Mouse (Mus musculus) midbrain, embryonic 15.5 days (tissue): Measurements from ENCODE around the gene Ache. TPM values are rescaled to one million over a fixed set of nuclear protein-coding genes. Genes with fewer than 3 reads are reported as not detected.
A peak's percentile ranks its signal among the peaks of the same experiment; 100 is the strongest.

ENCODE experiments used
- ATAC-seq: fragments of 200-750 bp; cut with Nextera tagmentation; replicated peaks from 2 replicates; pipeline ENCODE4 v1.8.0; 2017; ENCODE audit warnings: moderate TSS enrichment
- H3K27ac ChIP-seq: fragments of 300-500 bp; sonication (generic); 2 replicates; pipeline ENCODE4 v1.5.1; 2015; ENCODE audit warnings: mild to moderate bottlenecking, inconsistent platforms
- H3K27me3 ChIP-seq: fragments of 300-500 bp; sonication (generic); replicated peaks from 2 replicates; pipeline ENCODE4 v1.6.1; 2015; ENCODE audit warnings: inconsistent platforms
- H3K36me3 ChIP-seq: fragments of 300-500 bp; sonication (generic); replicated peaks from 2 replicates; pipeline ENCODE4 v1.6.1; 2015; ENCODE audit warnings: inconsistent platforms
- H3K4me1 ChIP-seq: fragments of 300-500 bp; sonication (generic); 2 replicates; pipeline ENCODE4 v1.6.1; 2015; ENCODE audit warnings: inconsistent platforms
- H3K4me2 ChIP-seq: fragments of 300-500 bp; sonication (generic); 2 replicates; pipeline ENCODE4 v1.6.1; 2015; ENCODE audit warnings: inconsistent platforms, mild to moderate bottlenecking, moderate library complexity
- H3K4me3 ChIP-seq: fragments of 300-500 bp; sonication (generic); 2 replicates; pipeline ENCODE4 v1.5.1; 2015; ENCODE audit warnings: mild to moderate bottlenecking, inconsistent platforms
- H3K9ac ChIP-seq: fragments of 300-500 bp; sonication (generic); 2 replicates; pipeline ENCODE4 v1.6.1; 2015; ENCODE audit warnings: mild to moderate bottlenecking, inconsistent platforms
- H3K9me3 ChIP-seq: fragments of 300-500 bp; sonication (generic); 2 replicates; pipeline ENCODE4 v1.6.1; 2016; ENCODE audit warnings: inconsistent platforms
- WGBS: fragments of 180-500 bp; shearing (Covaris S2); methylation state at CpG from one replicate; pipeline ENCODE4 v1.1.7; 2015; ENCODE audit warnings: mixed read lengths; 5-methylcytosine and 5-hydroxymethylcytosine counted together
- polyA plus RNA-seq: library from polyadenylated mRNA; unstranded; fragments of >200 nt; fragmentation: Nextera tagmentation; extraction: Ambion mirVana; gene quantifications from 2 replicates; pipeline ENCODE4 v1.2.1, GENCODE M21; 2015

The Ache gene
- polyA plus RNA-seq, 1 experiment from 2014 or later, result 39.8 TPM

GRCm38 (mm10) chr5:137288999-137289470 is 1.7 kb downstream of the Ache start:
- Histone ChIP-seq H3K36me3 (no peaks in the 10 kb centered on the region), H3K27me3 (peaks cover 30% of the 10 kb centered on the region), H3K4me2 (peak overlapping the region; percentile 96), H3K27ac (no peak overlapping the region), H3K9me3 (no peaks in the 10 kb centered on the region), H3K9ac (peak overlapping the region; percentile 33), H3K4me1 (peaks cover 51% of the 10 kb centered on the region), H3K4me3 (peak overlapping the region; percentile 46)
- 2% methylated on average over 25 of the region's 25 CpGs for WGBS
- no peak for ATAC-seq

DNA sequence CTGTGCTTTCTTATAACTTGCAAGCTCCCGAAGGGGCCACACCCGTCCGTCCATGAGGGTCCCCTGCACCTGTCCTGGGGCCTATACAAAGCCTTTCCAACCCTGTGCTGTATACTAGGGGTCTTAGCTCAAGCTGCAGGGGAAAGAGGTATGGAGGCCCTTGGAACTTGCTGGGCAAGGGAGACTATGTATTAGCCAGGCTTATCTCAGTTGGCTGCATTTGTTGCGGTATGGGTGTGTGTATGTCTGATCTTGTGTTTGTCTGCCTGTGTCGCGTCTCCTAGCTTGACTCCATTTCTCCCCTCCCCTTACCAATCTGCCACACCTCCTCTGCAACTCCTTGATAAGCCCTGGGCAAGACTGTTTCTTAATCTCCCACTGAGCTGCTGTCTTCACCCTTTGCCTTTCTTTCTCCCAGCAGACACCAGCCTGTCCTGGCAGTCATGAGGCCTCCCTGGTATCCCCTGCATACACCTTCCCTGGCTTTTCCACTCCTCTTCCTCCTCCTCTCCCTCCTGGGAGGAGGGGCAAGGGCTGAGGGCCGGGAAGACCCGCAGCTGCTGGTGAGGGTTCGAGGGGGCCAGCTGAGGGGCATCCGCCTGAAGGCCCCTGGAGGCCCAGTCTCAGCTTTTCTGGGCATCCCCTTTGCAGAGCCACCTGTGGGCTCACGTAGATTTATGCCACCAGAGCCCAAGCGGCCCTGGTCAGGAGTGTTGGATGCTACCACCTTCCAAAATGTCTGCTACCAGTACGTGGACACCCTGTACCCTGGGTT is 2.5 kb downstream of the Ache start:
- H3K27me3 ChIP-seq, result peaks cover 30% of the 10 kb centered on the region
- peak overlapping the region; percentile 33; the same call in 1 of the 2 replicates for H3K9ac ChIP-seq
- H3K4me2 ChIP-seq, result peak overlapping the region; percentile 96
- H3K9me3 ChIP-seq, result no peaks in the 10 kb centered on the region
- ATAC-seq, result no peak
- 54% methylated on average over 13 of the region's 13 CpGs for WGBS
- H3K36me3 ChIP-seq, result no peaks in the 10 kb centered on the region
- peak overlapping the region; percentile 46 for H3K4me3 ChIP-seq
- H3K4me1 ChIP-seq, result peaks cover 53% of the 10 kb centered on the region
- H3K27ac ChIP-seq, result no peak overlapping the region

DNA sequence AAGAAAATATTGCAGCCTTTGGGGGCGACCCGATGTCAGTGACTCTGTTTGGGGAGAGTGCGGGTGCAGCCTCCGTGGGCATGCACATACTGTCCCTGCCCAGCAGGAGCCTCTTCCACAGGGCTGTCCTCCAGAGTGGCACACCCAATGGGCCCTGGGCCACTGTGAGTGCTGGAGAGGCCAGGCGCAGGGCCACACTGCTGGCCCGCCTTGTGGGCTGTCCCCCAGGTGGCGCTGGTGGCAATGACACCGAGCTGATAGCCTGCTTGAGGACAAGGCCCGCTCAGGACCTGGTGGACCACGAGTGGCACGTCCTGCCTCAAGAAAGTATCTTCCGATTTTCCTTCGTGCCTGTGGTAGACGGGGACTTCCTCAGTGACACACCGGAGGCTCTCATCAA is 3.4 kb downstream of the Ache start:
- H3K36me3 ChIP-seq, result peaks cover 5% of the 10 kb centered on the region; the same call in 1 of the 2 replicates
- WGBS, result 27% methylated on average over 15 of the region's 15 CpGs
- peaks cover 60% of the 10 kb centered on the region for H3K4me1 ChIP-seq
- no peak overlapping the region for H3K4me3 ChIP-seq
- no peak overlapping the region for H3K27ac ChIP-seq
- H3K27me3 ChIP-seq, result peaks cover 30% of the 10 kb centered on the region
- ATAC-seq, result no peak
- H3K9me3 ChIP-seq, result no peaks in the 10 kb centered on the region
- H3K4me2 ChIP-seq, result peak overlapping the region; percentile 96; the same call in 1 of the 2 replicates
- H3K9ac ChIP-seq, result 0 out of 2 replicates have a peak overlapping the region, but pooled peaks have one; percentile 12

DNA sequence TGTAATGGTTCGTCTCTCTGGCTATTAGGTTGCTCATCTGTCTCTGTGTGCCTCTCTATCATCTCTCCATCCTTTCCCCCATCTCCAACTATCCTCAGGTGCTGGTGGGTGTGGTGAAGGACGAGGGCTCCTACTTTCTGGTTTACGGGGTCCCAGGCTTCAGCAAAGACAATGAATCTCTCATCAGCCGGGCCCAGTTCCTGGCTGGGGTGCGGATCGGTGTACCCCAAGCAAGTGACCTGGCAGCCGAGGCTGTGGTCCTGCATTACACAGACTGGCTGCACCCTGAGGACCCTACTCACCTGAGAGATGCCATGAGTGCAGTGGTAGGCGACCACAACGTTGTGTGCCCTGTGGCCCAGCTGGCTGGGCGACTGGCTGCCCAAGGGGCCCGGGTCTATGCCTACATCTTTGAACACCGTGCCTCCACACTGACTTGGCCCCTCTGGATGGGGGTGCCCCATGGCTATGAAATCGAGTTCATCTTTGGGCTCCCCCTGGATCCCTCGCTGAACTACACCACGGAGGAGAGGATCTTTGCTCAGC is 4.1 kb downstream of the Ache start:
- H3K9ac ChIP-seq, result no peak overlapping the region
- WGBS, result 83% methylated on average over 15 of the region's 15 CpGs
- no peak overlapping the region for H3K27ac ChIP-seq
- H3K9me3 ChIP-seq, result no peaks in the 10 kb centered on the region
- no peak for ATAC-seq
- no peak overlapping the region for H3K4me2 ChIP-seq
- H3K36me3 ChIP-seq, result peaks cover 13% of the 10 kb centered on the region
- peaks cover 54% of the 10 kb centered on the region for H3K4me1 ChIP-seq
- H3K4me3 ChIP-seq, result no peak overlapping the region
- H3K27me3 ChIP-seq, result peaks cover 30% of the 10 kb centered on the region

DNA sequence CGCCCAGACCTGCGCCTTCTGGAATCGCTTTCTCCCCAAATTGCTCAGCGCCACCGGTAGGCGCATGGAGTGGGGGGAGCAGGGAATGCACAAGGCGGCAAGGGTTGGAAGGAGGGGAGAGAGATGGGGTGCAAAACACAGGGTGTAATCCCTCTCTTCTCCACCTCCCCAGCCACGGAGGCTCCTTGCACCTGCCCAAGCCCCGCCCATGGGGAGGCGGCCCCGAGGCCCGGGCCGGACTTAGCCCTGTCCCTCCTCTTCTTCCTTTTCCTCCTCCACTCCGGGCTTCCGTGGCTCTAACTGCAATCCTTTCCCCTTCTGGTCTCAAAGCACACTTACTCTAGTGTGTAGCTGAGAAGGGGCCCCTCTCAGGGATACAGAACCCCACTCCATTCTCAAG is 6.0 kb downstream of the Ache start:
- Histone ChIP-seq H3K36me3 (peaks cover 30% of the 10 kb centered on the region), H3K4me2 (peak overlapping the region; percentile 98), H3K4me1 (peaks cover 46% of the 10 kb centered on the region), H3K9ac (peak overlapping the region; percentile 70), H3K27me3 (peaks cover 30% of the 10 kb centered on the region), H3K4me3 (peak overlapping the region; percentile 54), H3K27ac (peak overlapping the region; percentile 87), H3K9me3 (no peaks in the 10 kb centered on the region)
- ATAC-seq, result no peak
- under 1% methylated on average over 14 of the region's 15 CpGs for WGBS

DNA sequence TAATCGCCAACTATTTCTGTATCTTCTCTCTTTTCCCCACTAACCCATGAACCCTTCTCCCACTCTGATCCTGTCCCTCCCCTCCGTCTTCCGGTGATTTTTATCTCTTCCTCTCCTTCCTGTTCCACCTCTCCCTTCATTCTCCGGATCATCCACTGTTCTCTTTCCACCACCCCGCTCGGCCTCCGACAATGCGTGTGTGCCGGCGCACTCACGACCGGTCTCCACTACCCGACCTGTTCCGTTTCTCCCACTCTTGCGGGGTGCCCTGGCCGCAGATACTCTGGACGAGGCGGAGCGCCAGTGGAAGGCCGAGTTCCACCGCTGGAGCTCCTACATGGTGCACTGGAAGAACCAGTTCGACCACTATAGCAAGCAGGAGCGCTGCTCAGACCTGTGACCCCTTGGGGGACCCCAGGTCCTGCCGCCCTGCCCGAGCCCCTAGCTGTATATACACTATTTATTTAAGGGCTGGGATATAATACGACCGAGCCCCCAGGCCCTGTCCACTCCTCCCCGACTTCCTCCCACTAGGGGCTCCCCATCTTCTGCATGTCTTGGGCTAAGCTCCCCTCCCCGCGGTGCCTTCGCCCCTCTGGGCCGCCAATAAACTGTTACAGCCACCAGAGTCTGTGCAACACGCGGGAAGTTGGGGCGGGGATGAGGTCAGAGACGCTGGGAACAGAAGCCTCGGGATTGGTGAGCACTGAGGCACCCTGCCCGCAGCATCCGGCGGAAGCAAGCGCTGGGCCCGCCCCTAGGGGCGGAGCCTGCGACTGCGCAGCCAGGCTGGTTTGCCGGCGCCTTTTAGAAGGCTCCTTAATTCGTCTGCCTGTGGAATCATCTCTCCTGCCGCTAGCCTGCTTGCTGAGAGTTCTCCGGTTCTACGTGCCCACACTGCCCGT is 6.8 kb downstream of the Ache start, which contains the start of gene Ufsp1:
TSS of gene Ufsp1 (plus strand) at position 791 of the 905 bp plus-strand sequence.
- peak; percentile 96 for ATAC-seq
- Histone ChIP-seq H3K9me3 (no peaks in the 10 kb centered on the region), H3K27ac (peak within 1 kb of the TSS; percentile 87), H3K4me1 (peaks cover 39% of the 10 kb centered on the region), H3K9ac (peak within 1 kb of the TSS; percentile 70), H3K4me3 (peak within 1 kb of the TSS; percentile 54), H3K4me2 (peak within 1 kb of the TSS; percentile 98), H3K36me3 (peaks cover 38% of the 10 kb centered on the region), H3K27me3 (peaks cover 27% of the 10 kb centered on the region)
- under 1% methylated on average over 52 of the region's 52 CpGs for WGBS

DNA sequence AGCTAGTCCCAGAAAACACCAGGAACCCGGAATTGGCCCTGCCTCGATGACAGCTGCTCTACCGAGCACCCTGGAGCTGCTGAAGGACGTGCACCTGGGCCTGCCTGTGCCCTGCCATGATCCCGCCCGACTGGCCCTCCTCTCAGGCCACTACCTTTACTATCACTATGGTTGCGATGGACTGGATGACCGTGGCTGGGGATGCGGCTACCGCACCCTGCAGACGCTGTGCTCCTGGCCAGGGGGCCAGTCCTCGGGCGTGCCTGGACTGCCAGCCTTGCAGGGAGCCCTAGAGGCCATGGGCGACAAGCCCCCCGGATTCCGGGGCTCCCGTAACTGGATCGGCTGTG is 7.4 kb downstream of the Ache start:
- Histone ChIP-seq H3K27ac (peak overlapping the region; percentile 87), H3K36me3 (peaks cover 44% of the 10 kb centered on the region), H3K9me3 (no peaks in the 10 kb centered on the region), H3K9ac (peak overlapping the region; percentile 55), H3K27me3 (peaks cover 22% of the 10 kb centered on the region), H3K4me3 (peak overlapping the region; percentile 54), H3K4me2 (peak overlapping the region; percentile 98), H3K4me1 (peaks cover 34% of the 10 kb centered on the region)
- peak; percentile 69 for ATAC-seq
- WGBS, result 7% methylated on average over 18 of the region's 18 CpGs

GRCm38 (mm10) chr5:137295296-137295695 is 8.0 kb downstream of the Ache start:
- Histone ChIP-seq H3K9me3 (no peaks in the 10 kb centered on the region), H3K4me1 (peaks cover 30% of the 10 kb centered on the region), H3K4me2 (peak overlapping the region; percentile 98), H3K9ac (peak overlapping the region; percentile 55; the same call in 1 of the 2 replicates), H3K27ac (no peak overlapping the region), H3K36me3 (peaks cover 50% of the 10 kb centered on the region), H3K27me3 (peaks cover 16% of the 10 kb centered on the region), H3K4me3 (peak overlapping the region; percentile 54; the same call in 1 of the 2 replicates)
- WGBS, result 83% methylated on average over 9 of the region's 9 CpGs
- no peak for ATAC-seq

GRCm38 (mm10) chr5:137295712-137296111 is 8.4 kb downstream of the Ache start:
- 93% methylated on average over 15 of the region's 15 CpGs for WGBS
- Histone ChIP-seq H3K27ac (no peak overlapping the region), H3K4me1 (peaks cover 27% of the 10 kb centered on the region), H3K27me3 (peaks cover 12% of the 10 kb centered on the region; the same call in 1 of the 2 replicates), H3K36me3 (peaks cover 54% of the 10 kb centered on the region), H3K9me3 (no peaks in the 10 kb centered on the region), H3K4me2 (no peak overlapping the region), H3K4me3 (no peak overlapping the region; the same call in 1 of the 2 replicates), H3K9ac (no peak overlapping the region)
- no peak for ATAC-seq

DNA sequence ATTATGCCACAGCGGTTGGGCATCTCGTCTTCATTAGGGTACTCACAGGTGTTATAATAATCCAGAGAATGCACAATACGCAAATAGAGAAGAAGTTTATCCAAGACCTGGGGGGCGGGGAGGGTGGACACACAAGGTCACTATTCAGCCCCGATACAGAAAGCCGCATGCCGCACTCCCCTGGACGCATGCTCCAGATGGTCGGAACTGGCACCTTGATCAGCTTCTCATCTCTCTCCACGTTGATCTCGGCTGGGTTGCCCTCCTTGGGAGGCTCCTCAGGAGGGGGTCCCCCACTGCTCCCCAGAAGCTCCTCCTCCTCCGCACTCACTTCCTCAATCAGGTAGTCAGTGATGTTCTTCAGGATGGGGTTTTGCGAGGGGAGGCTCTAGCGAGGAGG is 9.8 kb downstream of the Ache start:
- 93% methylated on average over 14 of the region's 14 CpGs for WGBS
- Histone ChIP-seq H3K36me3 (peaks cover 66% of the 10 kb centered on the region), H3K4me1 (peaks cover 25% of the 10 kb centered on the region), H3K9me3 (no peaks in the 10 kb centered on the region), H3K27me3 (no peaks in the 10 kb centered on the region), H3K4me2 (no peak overlapping the region), H3K27ac (no peak overlapping the region), H3K4me3 (no peak overlapping the region), H3K9ac (no peak overlapping the region)
- ATAC-seq, result no peak

DNA sequence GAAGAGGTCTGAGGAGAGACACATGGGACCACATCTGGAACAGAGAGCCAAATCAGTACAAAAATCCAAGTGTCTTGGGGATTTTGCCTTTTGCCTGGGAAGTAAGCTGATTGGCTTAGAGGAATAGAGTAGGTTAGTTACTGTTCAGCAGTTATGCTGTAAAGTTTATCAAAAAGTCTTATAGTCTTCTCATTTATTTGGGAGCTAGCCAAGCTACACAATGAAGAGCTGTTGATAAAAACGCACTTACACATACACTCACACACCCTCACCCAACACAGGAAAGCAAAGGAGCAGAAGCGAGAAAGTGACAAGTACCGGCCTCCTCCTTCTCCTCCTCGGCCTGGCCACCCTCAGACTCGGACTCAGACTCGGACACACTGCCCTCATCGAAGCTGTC is 11.9 kb downstream of the Ache start:
- no peak for ATAC-seq
- Histone ChIP-seq H3K27ac (no peak overlapping the region), H3K9me3 (no peaks in the 10 kb centered on the region), H3K9ac (no peak overlapping the region), H3K4me2 (no peak overlapping the region), H3K4me3 (no peak overlapping the region), H3K36me3 (peaks cover 74% of the 10 kb centered on the region), H3K4me1 (peaks cover 20% of the 10 kb centered on the region), H3K27me3 (no peaks in the 10 kb centered on the region)
- 91% methylated on average over 7 of the region's 7 CpGs for WGBS

DNA sequence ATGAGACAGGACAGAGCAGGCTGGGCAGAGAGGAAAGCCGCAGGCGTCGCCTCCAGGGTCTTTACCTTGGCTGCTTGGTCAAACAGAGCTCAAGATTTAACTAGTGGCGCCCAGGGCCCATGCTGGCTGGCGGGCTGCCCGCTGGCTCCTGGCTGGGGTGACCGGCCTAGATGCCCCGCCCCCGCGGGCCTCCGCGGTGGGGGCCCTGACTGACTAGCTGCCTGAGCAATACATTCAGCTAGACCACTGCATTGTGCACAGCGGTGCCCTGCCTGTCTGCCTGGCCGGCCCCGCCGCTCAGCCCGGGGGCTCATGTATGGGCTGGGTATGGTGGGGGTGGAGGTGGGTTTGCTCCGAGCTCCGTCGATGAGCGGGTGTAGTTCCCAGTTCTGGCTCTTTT is 13.9 kb downstream of the Ache start:
- no peak overlapping the region for H3K4me2 ChIP-seq
- no peak overlapping the region for H3K4me3 ChIP-seq
- peaks cover 32% of the 10 kb centered on the region for H3K4me1 ChIP-seq
- ATAC-seq, result peak; percentile 28
- no peak overlapping the region for H3K27ac ChIP-seq
- no peak overlapping the region for H3K9ac ChIP-seq
- H3K36me3 ChIP-seq, result peaks cover 63% of the 10 kb centered on the region
- no peaks in the 10 kb centered on the region for H3K27me3 ChIP-seq
- 72% methylated on average over 21 of the region's 21 CpGs for WGBS
- H3K9me3 ChIP-seq, result no peaks in the 10 kb centered on the region
